Comparison of ENCODE assay signal across 13 mouse cellular contexts in the genomic region with DNA sequence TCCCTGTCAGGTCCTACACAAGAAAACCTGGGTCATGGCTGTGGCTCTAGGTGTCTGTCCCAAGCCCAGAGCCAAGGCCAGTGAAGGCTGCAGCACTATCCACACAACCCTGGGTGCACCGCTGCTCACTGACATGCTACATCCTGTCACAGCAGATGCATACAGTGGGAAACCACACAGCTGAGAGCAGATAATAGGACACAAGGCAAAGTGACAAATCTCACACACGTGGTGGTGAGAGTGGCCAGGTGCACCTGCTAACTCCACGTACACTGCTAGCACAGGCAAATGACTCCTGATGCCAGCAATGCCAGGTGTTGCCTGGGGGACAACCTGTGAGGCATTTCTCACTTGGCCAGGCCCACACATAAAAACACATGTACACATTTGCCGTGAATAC. TPM values are rescaled to one million over a fixed set of nuclear protein-coding genes. Genes with fewer than 3 reads are reported as not detected.
"Had no signal": no experiment of that assay in that cellular context is flagged by ENCODE, and none has a peak within 500 bp of the region (broad histone marks: within the 10 kb centered on the region; RNA-seq: fewer than 3 reads in every experiment).

No protein-coding gene starts in this region.

- H3K9ac ChIP-seq: liver, embryonic 13.5 days; liver, postnatal 0 days; lung, embryonic 15.5 days; midbrain, embryonic 12.5 days had no signal

- H3K4me3 ChIP-seq: liver, embryonic 13.5 days; lung, embryonic 15.5 days; megakaryocyte, embryonic 14.5 days; midbrain, embryonic 12.5 days had no signal

- H3K4me1 ChIP-seq: liver, embryonic 13.5 days; lung, embryonic 15.5 days; midbrain, embryonic 12.5 days had no signal

- H3K27me3 ChIP-seq: liver, embryonic 13.5 days; lung, embryonic 15.5 days; megakaryocyte, embryonic 14.5 days; midbrain, embryonic 12.5 days had no signal

- ATAC-seq: hindbrain, embryonic 16.5 days; inflammation-experienced regulatory T-cells, adult 6 months; liver, postnatal 0 days had no signal

- DNase-seq: kidney, adult 2 months; kidney, postnatal 25 days; layer of hippocampus, adult 9-11 months; liver, embryonic 13.5 days; liver, postnatal 0 days; lung, postnatal 14 days had no signal

- H3K9me3 ChIP-seq: liver, embryonic 13.5 days; lung, embryonic 15.5 days; megakaryocyte, embryonic 14.5 days; midbrain, embryonic 12.5 days had no signal

- H3K4me2 ChIP-seq: liver, embryonic 13.5 days; lung, embryonic 15.5 days; midbrain, embryonic 12.5 days had no signal

- H3K27ac ChIP-seq: liver, embryonic 13.5 days; lung, embryonic 15.5 days; macrophage; midbrain, embryonic 12.5 days had no signal

RNA-seq across cellular contexts. Expression of a gene that starts 17.2 kb away (rescaled TPM):
- polyA plus RNA-seq: inflammation-experienced regulatory T-cells, adult 6 months; kidney, adult 2 months; kidney, embryonic 16.5 days; liver, embryonic 13.5 days; liver, postnatal 0 days; lung, embryonic 15.5 days; macrophage had no signal
